Mouse (Mus musculus): Measurements from ENCODE around the gene Rnase4. TPM values are rescaled to one million over a fixed set of nuclear protein-coding genes. Genes with fewer than 3 reads are reported as not detected.

Rnase4 gene
- polyA plus RNA-seq (2015; fragmentation: Nextera tagmentation; extraction: Ambion mirVana) = 18.6 and 30.0 TPM in 2 replicates

GRCm38 (mm10) chr14:51090921-51091900, at the start of gene Rnase4, which contains the start of gene Ang:
Gene Rnase4 (plus strand): TSS chr14:51091077.
Gene Ang (plus strand): TSS chr14:51091150.
- Histone ChIP-seq H3K27me3 (replicated peaks) (no peaks in the 10 kb centered on the region), H3K9ac (replicated peaks) (peak within 1 kb of the TSS; percentile 67), H3K4me3 (replicated peaks) (peak within 1 kb of the TSS; percentile 79), H3K4me2 (peak within 1 kb of the TSS; percentile 85), H3K9me3 (replicated peaks) (no peaks in the 10 kb centered on the region), H3K36me3 (no peaks in the 10 kb centered on the region), H3K4me1 (peaks cover 18% of the 10 kb centered on the region; the same call in 1 of the 2 replicates), H3K27ac (replicated peaks) (peak within 1 kb of the TSS; percentile 82)
- ATAC-seq (ENCODE audit: low FRiP score) = peak; percentile 42; the same call in 1 of the 2 replicates
- 9% methylated on average over 33 of the region's 33 CpGs for WGBS

- Histone ChIP-seq H3K4me2 (no peak within 1 kb of the TSS), H3K9me3 (replicated peaks) (no peaks in the 10 kb centered on the region), H3K27ac (replicated peaks) (no peak within 1 kb of the TSS), H3K4me1 (no peaks in the 10 kb centered on the region), H3K9ac (replicated peaks) (no peak within 1 kb of the TSS), H3K36me3 (no peaks in the 10 kb centered on the region), H3K4me3 (replicated peaks) (no peak within 1 kb of the TSS), H3K27me3 (replicated peaks) (no peaks in the 10 kb centered on the region)
- whole genome bisulfite sequencing = 70% methylated on average over 6 of the region's 6 CpGs
- ATAC-seq (ENCODE audit: low FRiP score) = no peak
Observed at GRCm38 (mm10) chr14:51041769-51042168, 49.1 kb upstream of the Rnase4 start, which contains the start of gene Rnase9. Gene Rnase9 (minus strand): TSS chr14:51041869.

GRCm38 (mm10) chr14:51047846-51048245, 43.0 kb upstream of the Rnase4 start:
- no peak overlapping the region for H3K4me3 ChIP-seq (replicated peaks)
- H3K9me3 ChIP-seq (replicated peaks) = no peaks in the 10 kb centered on the region
- no peak for ATAC-seq (ENCODE audit: low FRiP score)
- H3K9ac ChIP-seq (replicated peaks) = no peak overlapping the region
- no peak overlapping the region for H3K4me2 ChIP-seq
- no peak overlapping the region for H3K27ac ChIP-seq (replicated peaks)
- H3K27me3 ChIP-seq (replicated peaks) = no peaks in the 10 kb centered on the region
- H3K36me3 ChIP-seq = no peaks in the 10 kb centered on the region
- H3K4me1 ChIP-seq = no peaks in the 10 kb centered on the region
- WGBS = 72% methylated on average over 5 of the region's 5 CpGs

GRCm38 (mm10) chr14:51050063-51050462, 40.8 kb upstream of the Rnase4 start, which contains the start of gene Rnase11:
Gene Rnase11 (minus strand): TSS chr14:51050163.
- Histone ChIP-seq H3K9ac (replicated peaks) (no peak within 1 kb of the TSS), H3K9me3 (replicated peaks) (no peaks in the 10 kb centered on the region), H3K4me1 (0 out of 2 replicates have a peak, but pooled peaks cover 3% of the 10 kb centered on the region), H3K27ac (replicated peaks) (no peak within 1 kb of the TSS), H3K4me3 (replicated peaks) (no peak within 1 kb of the TSS), H3K4me2 (no peak within 1 kb of the TSS), H3K27me3 (replicated peaks) (no peaks in the 10 kb centered on the region), H3K36me3 (no peaks in the 10 kb centered on the region)
- ATAC-seq (ENCODE audit: low FRiP score) = no peak
- 88% methylated on average over 2 of the region's 2 CpGs for WGBS

- Histone ChIP-seq H3K4me1 (0 out of 2 replicates have a peak, but pooled peaks cover 3% of the 10 kb centered on the region), H3K4me2 (no peak overlapping the region), H3K27ac (replicated peaks) (no peak overlapping the region), H3K9ac (replicated peaks) (no peak overlapping the region), H3K27me3 (replicated peaks) (no peaks in the 10 kb centered on the region), H3K36me3 (no peaks in the 10 kb centered on the region), H3K9me3 (replicated peaks) (no peaks in the 10 kb centered on the region), H3K4me3 (replicated peaks) (no peak overlapping the region)
- 72% methylated on average over 5 of the region's 5 CpGs for WGBS
- ATAC-seq (ENCODE audit: low FRiP score) = no peak
Observed at GRCm38 (mm10) chr14:51051941-51052340, 38.9 kb upstream of the Rnase4 start.

GRCm38 (mm10) chr14:51053176-51053575, 37.7 kb upstream of the Rnase4 start:
- 57% methylated on average over 5 of the region's 5 CpGs for WGBS

GRCm38 (mm10) chr14:51054243-51055237, 36.3 kb upstream of the Rnase4 start:
- no peak overlapping the region for H3K4me3 ChIP-seq (replicated peaks)
- no peaks in the 10 kb centered on the region for H3K9me3 ChIP-seq (replicated peaks)
- no peaks in the 10 kb centered on the region for H3K27me3 ChIP-seq (replicated peaks)
- 0 out of 2 replicates have a peak overlapping the region, but pooled peaks have one; percentile 7 for H3K4me2 ChIP-seq
- no peak overlapping the region for H3K9ac ChIP-seq (replicated peaks)
- WGBS = 26% methylated on average over 13 of the region's 13 CpGs
- no peak for ATAC-seq (ENCODE audit: low FRiP score)
- no peaks in the 10 kb centered on the region for H3K36me3 ChIP-seq
- no peak overlapping the region for H3K27ac ChIP-seq (replicated peaks)
- H3K4me1 ChIP-seq = 0 out of 2 replicates have a peak, but pooled peaks cover 3% of the 10 kb centered on the region

More at GRCm38 (mm10) chr14:51053176-51053575, 37.7 kb upstream of the Rnase4 start:
- H3K9me3 ChIP-seq (replicated peaks) = no peaks in the 10 kb centered on the region
- H3K4me2 ChIP-seq = no peak overlapping the region
- H3K4me3 ChIP-seq (replicated peaks) = no peak overlapping the region
- 0 out of 2 replicates have a peak, but pooled peaks cover 3% of the 10 kb centered on the region for H3K4me1 ChIP-seq
- H3K36me3 ChIP-seq = no peaks in the 10 kb centered on the region
- H3K27me3 ChIP-seq (replicated peaks) = no peaks in the 10 kb centered on the region
- no peak overlapping the region for H3K27ac ChIP-seq (replicated peaks)
- no peak for ATAC-seq (ENCODE audit: low FRiP score)
- H3K9ac ChIP-seq (replicated peaks) = no peak overlapping the region

- Histone ChIP-seq H3K4me3 (replicated peaks) (no peak within 1 kb of the TSS), H3K4me2 (no peak within 1 kb of the TSS), H3K9ac (replicated peaks) (no peak within 1 kb of the TSS), H3K27me3 (replicated peaks) (no peaks in the 10 kb centered on the region), H3K4me1 (peaks cover 7% of the 10 kb centered on the region; the same call in 1 of the 2 replicates), H3K36me3 (no peaks in the 10 kb centered on the region), H3K27ac (replicated peaks) (no peak within 1 kb of the TSS), H3K9me3 (replicated peaks) (no peaks in the 10 kb centered on the region)
- 82% methylated on average over 9 of the region's 9 CpGs for WGBS
- no peak for ATAC-seq (ENCODE audit: low FRiP score)
Observed at GRCm38 (mm10) chr14:51057401-51057831, 33.5 kb upstream of the Rnase4 start, which contains the start of gene Rnase12. Gene Rnase12 (minus strand): TSS chr14:51057661.

GRCm38 (mm10) chr14:51060761-51061160, 30.1 kb upstream of the Rnase4 start:
- ATAC-seq (ENCODE audit: low FRiP score) = no peak
- Histone ChIP-seq H3K4me2 (no peak overlapping the region), H3K4me1 (peaks cover 5% of the 10 kb centered on the region), H3K36me3 (no peaks in the 10 kb centered on the region), H3K27me3 (replicated peaks) (no peaks in the 10 kb centered on the region), H3K9me3 (replicated peaks) (no peaks in the 10 kb centered on the region), H3K27ac (replicated peaks) (no peak overlapping the region), H3K9ac (replicated peaks) (no peak overlapping the region), H3K4me3 (replicated peaks) (no peak overlapping the region)
- WGBS = 86% methylated on average over 5 of the region's 5 CpGs

GRCm38 (mm10) chr14:51068956-51069355, 21.9 kb upstream of the Rnase4 start:
- ATAC-seq (ENCODE audit: low FRiP score) = no peak
- H3K4me3 ChIP-seq (replicated peaks) = no peak overlapping the region
- H3K4me1 ChIP-seq = peaks cover 14% of the 10 kb centered on the region
- no peaks in the 10 kb centered on the region for H3K9me3 ChIP-seq (replicated peaks)
- no peaks in the 10 kb centered on the region for H3K27me3 ChIP-seq (replicated peaks)
- no peak overlapping the region for H3K4me2 ChIP-seq
- WGBS = 91% methylated on average over 5 of the region's 5 CpGs
- no peaks in the 10 kb centered on the region for H3K36me3 ChIP-seq
- H3K27ac ChIP-seq (replicated peaks) = no peak overlapping the region
- no peak overlapping the region for H3K9ac ChIP-seq (replicated peaks)

GRCm38 (mm10) chr14:51069617-51070016, 21.3 kb upstream of the Rnase4 start:
- Histone ChIP-seq H3K9me3 (replicated peaks) (no peaks in the 10 kb centered on the region), H3K36me3 (no peaks in the 10 kb centered on the region), H3K27me3 (replicated peaks) (no peaks in the 10 kb centered on the region), H3K4me1 (peaks cover 14% of the 10 kb centered on the region), H3K4me3 (replicated peaks) (no peak overlapping the region), H3K9ac (replicated peaks) (no peak overlapping the region), H3K4me2 (no peak overlapping the region), H3K27ac (replicated peaks) (no peak overlapping the region)
- 97% methylated on average over 2 of the region's 2 CpGs for WGBS
- ATAC-seq (ENCODE audit: low FRiP score) = no peak
